Mouse (Mus musculus) testis, adult 2 months (tissue): ENCODE measurements around the gene Myoz1.

ENCODE experiments used
- CTCF ChIP-seq: fragments of 200-500 bp; IDR thresholded peaks from 2 replicates; pipeline ENCODE4 v1.5.1; 2012; ENCODE audit warnings: low read depth, mild to moderate bottlenecking, inconsistent platforms, low read length, moderate library complexity; ENCODE audit not compliant: control insufficient read depth, insufficient read depth, insufficient replicate concordance
- POLR2A ChIP-seq: fragments of 200-500 bp; IDR thresholded peaks from 2 replicates; pipeline ENCODE4 v1.6.1; 2012; ENCODE audit warnings: low read depth, mild to moderate bottlenecking, inconsistent platforms, low read length, moderate library complexity; ENCODE audit not compliant: control insufficient read depth

DNA sequence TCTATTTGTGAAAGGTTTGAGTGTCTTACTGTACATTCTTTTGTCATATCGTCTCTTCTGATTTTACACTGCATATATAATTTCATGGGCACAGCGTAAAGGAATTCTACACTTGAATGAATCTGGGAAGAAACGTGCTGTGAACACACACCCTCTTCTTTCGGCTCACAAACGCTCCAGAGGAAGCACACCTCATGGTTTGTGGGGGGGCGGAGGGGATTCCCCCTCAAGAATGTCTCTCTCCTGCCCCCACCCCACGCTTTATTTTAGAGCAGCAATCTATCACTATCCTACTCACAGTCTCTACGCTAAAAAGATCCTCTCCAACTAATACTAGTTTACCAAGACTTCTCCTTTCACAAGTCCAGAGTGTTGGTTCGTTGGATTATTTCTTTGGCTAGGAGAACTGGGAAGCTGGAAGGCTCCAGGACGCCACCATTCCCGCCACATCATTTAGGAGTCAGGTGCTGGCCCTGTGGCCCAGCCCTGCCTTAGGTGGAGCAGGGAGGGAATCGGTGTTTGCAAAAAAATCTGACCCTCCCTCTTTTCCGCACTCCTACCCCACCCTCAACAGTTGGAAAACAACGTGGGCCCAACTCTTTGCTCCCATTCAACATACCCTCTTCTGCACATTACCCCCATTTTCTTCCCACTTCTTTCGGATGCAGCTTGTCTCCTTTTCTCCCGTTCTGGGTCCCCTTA, 16.3 kb downstream of the Myoz1 start:
- TF ChIP-seq POLR2A (no peak), CTCF (no peak)
